Mouse (Mus musculus): ENCODE data around the gene Fam83f.

GRCm38 (mm10) chr15:80626472-80626871 lies 45.2 kb upstream of the Fam83f start:
- TF ChIP-seq CTCF (IDR thresholded peaks at IDR 0.05; ENCODE audit: extremely low read depth, insufficient read depth, low read length) (no peak), POLR2A (IDR thresholded peaks at IDR 0.05; ENCODE audit: extremely low read depth, insufficient read depth, low read length) (no peak)

All from cortical plate, adult 2 months (tissue).